Mouse (Mus musculus): ENCODE measurements around the gene Vps29.

GRCm38 (mm10) chr5:122320205-122320781 lies 33.9 kb upstream of the Vps29 start:
- TF ChIP-seq CTCF (IDR thresholded peaks at IDR 0.05; ENCODE audit: extremely low read depth, insufficient read length, insufficient replicate concordance, low read depth, low read length): no peak
- TF ChIP-seq POLR2A (IDR thresholded peaks at IDR 0.05; ENCODE audit: low read depth, low read length): no peak
